Mouse (Mus musculus): Measurements from ENCODE around the gene Trim30c. TPM values are rescaled to one million over a fixed set of nuclear protein-coding genes. Genes with fewer than 3 reads are reported as not detected.
A peak's percentile ranks its signal among the peaks of the same experiment; 100 is the strongest.
"Not testable (repeated sequence)": the region's sequence is repeated elsewhere in the genome, so short reads cannot be mapped to it uniquely, and the experiment has no call there.

Trim30c gene
- polyA plus RNA-seq, 2 experiments = 0.19 to 0.20 TPM

DNA sequence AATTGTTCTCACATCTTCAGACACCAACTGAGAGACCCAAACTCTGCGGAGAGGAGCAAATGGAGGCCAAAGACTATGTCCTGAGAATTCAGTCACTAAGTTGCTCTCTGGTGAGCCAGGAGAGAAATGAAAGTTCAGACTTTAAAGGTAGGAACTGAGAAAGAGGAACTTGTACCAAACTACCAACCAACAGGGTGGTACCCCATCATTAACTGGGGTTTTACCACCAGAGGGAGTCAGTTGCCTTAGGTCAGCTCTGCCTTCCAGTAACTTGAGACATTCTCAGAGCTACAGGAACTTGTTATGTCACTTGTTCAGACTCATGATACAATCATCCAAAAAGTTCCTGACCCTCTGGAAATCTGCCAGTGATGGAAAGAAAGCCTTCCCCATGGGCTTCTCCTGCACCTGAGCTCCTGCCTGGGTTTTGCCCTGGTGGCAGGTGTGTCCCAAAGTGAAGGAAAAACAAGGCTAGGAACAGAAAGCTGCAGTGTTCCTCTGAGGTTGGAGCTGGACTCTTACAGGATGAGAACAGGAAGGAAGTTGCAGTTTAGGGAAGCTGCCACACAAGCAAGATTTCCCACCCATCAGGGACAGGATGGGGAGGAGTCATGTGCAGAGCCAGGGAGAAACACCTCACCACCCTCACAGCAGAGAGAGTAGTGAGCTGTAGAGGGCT lies 30.8 kb downstream of the Trim30c start, which contains the start of gene Trim30b:
Gene Trim30b, minus strand, starts transcription at position 149 of the 679 bp plus-strand sequence.
- no peak within 1 kb of the TSS for H3K9ac ChIP-seq (replicated peaks)
- no peaks in the 10 kb centered on the region for H3K9me3 ChIP-seq (ENCODE audit: control insufficient read depth, low read length)
- no peak for TF ChIP-seq EP300 (IDR thresholded peaks at IDR 0.05; ENCODE audit: low read depth)
- TF ChIP-seq CTCF (IDR thresholded peaks at IDR 0.05; ENCODE audit: low read depth) = peak; percentile 30; the same call in 1 of the 2 replicates
- WGBS (ENCODE audit: insufficient replicate concordance) = 45% methylated on average over 1 of the region's 1 CpGs
- no peak within 1 kb of the TSS for H3K4me2 ChIP-seq (ENCODE audit: low read depth)
- no peaks in the 10 kb centered on the region for H3K27me3 ChIP-seq (ENCODE audit: control insufficient read depth, insufficient read depth, low read length)
- ATAC-seq (ENCODE audit: insufficient read depth) (peak; percentile 47; the same call in 1 of the 2 replicates), DNase-seq (ENCODE audit: low read depth in 3 of 3, low spot score in 3 of 3) (peak in 1 of 3 experiments; percentile 10)
- no peaks in the 10 kb centered on the region for H3K36me3 ChIP-seq (replicated peaks; ENCODE audit: control insufficient read depth, insufficient read depth, low read depth)
- no peaks in the 10 kb centered on the region for H3K4me1 ChIP-seq (replicated peaks; ENCODE audit: control insufficient read depth in 2 of 2, insufficient read depth in 2 of 2, low read length in 1 of 2)
- no peak within 1 kb of the TSS for H3K4me3 ChIP-seq (ENCODE audit: insufficient read depth in 1 of 2, low read depth in 2 of 2, low read length in 2 of 2)
- H3K27ac ChIP-seq = no peak within 1 kb of the TSS

DNA sequence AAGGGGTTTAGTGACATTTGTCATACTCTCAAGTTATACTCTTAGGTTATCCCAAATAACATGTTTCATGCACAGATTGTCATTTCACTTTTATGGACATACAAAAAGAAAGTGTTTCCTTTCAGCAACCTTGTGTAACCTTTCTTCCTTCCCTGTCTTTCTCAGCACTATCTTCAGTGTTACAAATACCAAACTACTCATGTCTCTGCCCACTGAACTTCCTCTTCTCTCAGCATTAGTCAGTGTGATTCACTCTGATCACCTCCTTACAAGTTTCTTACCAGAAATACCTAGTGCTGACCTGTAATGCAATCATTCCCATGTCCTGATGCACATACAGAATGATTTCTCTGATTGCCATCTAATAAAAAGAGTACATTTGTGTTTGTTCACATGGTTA lies 34.3 kb downstream of the Trim30c start:
- H3K27ac ChIP-seq = no peak overlapping the region
- DNase-seq (ENCODE audit: low read depth in 3 of 3, low spot score in 3 of 3) (no peak), ATAC-seq (ENCODE audit: insufficient read depth) (no peak)
- H3K4me1 ChIP-seq (replicated peaks; ENCODE audit: control insufficient read depth in 2 of 2, insufficient read depth in 2 of 2, low read length in 1 of 2) = no peaks in the 10 kb centered on the region
- H3K27me3 ChIP-seq (ENCODE audit: control insufficient read depth, insufficient read depth, low read length) = no peaks in the 10 kb centered on the region
- H3K9me3 ChIP-seq (ENCODE audit: control insufficient read depth, low read length) = no peaks in the 10 kb centered on the region
- no peak overlapping the region for H3K9ac ChIP-seq (replicated peaks)
- TF ChIP-seq EP300 (IDR thresholded peaks at IDR 0.05; ENCODE audit: low read depth) (no peak), CTCF (IDR thresholded peaks at IDR 0.05; ENCODE audit: low read depth) (no peak)
- H3K4me2 ChIP-seq (ENCODE audit: low read depth) = no peak overlapping the region
- H3K36me3 ChIP-seq (replicated peaks; ENCODE audit: control insufficient read depth, insufficient read depth, low read depth) = no peaks in the 10 kb centered on the region
- H3K4me3 ChIP-seq (ENCODE audit: insufficient read depth in 1 of 2, low read depth in 2 of 2, low read length in 2 of 2) = no peak overlapping the region

DNA sequence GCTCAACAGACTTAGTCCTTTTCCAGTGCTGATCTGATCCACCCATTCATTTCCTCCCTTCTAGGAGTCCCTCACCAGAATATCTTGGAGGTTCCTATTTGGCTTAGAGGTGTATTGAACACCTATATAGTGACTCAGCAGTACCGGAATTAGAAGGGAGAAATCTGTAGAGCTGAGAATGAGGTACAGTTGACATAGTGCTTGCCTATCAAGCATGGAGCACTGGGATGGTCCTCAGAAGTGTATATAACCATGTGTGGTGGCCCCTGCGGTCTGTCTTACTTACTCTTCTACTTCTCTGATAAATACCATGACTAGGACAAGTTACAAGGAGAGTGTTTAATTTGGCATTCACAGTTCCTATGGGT lies 47.1 kb downstream of the Trim30c start:
- peak overlapping the region; percentile 74 for H3K4me2 ChIP-seq (ENCODE audit: low read depth)
- no peaks in the 10 kb centered on the region for H3K9me3 ChIP-seq (ENCODE audit: control insufficient read depth, low read length)
- H3K27ac ChIP-seq = peak overlapping the region; percentile 47; the same call in 1 of the 2 replicates
- peak overlapping the region; percentile 62 to 77 for H3K4me3 ChIP-seq (ENCODE audit: insufficient read depth in 1 of 2, low read depth in 2 of 2, low read length in 2 of 2)
- H3K4me1 ChIP-seq (replicated peaks; ENCODE audit: control insufficient read depth in 2 of 2, insufficient read depth in 2 of 2, low read length in 1 of 2) = peaks cover 0 to 9% of the 10 kb centered on the region in 2 experiments; a peak in 2 of 4 replicates
- no peaks in the 10 kb centered on the region for H3K27me3 ChIP-seq (ENCODE audit: control insufficient read depth, insufficient read depth, low read length)
- H3K36me3 ChIP-seq (replicated peaks; ENCODE audit: control insufficient read depth, insufficient read depth, low read depth) = no peaks in the 10 kb centered on the region
- no peak overlapping the region for H3K9ac ChIP-seq (replicated peaks)
- ATAC-seq (ENCODE audit: insufficient read depth) = peak; percentile 44
- 63% methylated on average over 2 of the region's 2 CpGs for WGBS (ENCODE audit: insufficient replicate concordance)
- TF ChIP-seq CTCF (IDR thresholded peaks at IDR 0.05; ENCODE audit: low read depth) = no peak
- TF ChIP-seq EP300 (IDR thresholded peaks at IDR 0.05; ENCODE audit: low read depth) = no peak
- DNase-seq (ENCODE audit: low read depth in 3 of 3, low spot score in 3 of 3) = no peak

GRCm38 (mm10) chr7:104352717-104353599 lies 47.7 kb downstream of the Trim30c start, which contains the start of gene Trim12c:
Gene Trim12c, minus strand, starts transcription at chr7:104353362.
- Histone ChIP-seq H3K36me3 (replicated peaks; ENCODE audit: control insufficient read depth, insufficient read depth, low read depth) (no peaks in the 10 kb centered on the region), H3K27ac (peak within 1 kb of the TSS; percentile 53), H3K9me3 (ENCODE audit: control insufficient read depth, low read length) (no peaks in the 10 kb centered on the region), H3K4me1 (replicated peaks; ENCODE audit: control insufficient read depth in 2 of 2, insufficient read depth in 2 of 2, low read length in 1 of 2) (peaks cover 0 to 9% of the 10 kb centered on the region in 2 experiments; a peak in 2 of 4 replicates), H3K4me2 (ENCODE audit: low read depth) (peak within 1 kb of the TSS; percentile 74), H3K4me3 (ENCODE audit: insufficient read depth in 1 of 2, low read depth in 2 of 2, low read length in 2 of 2) (peak within 1 kb of the TSS; percentile 62 to 77), H3K9ac (replicated peaks) (peak within 1 kb of the TSS; percentile 59), H3K27me3 (ENCODE audit: control insufficient read depth, insufficient read depth, low read length) (no peaks in the 10 kb centered on the region)
- WGBS (ENCODE audit: insufficient replicate concordance) = 2% methylated on average over 14 of the region's 14 CpGs
- ATAC-seq (ENCODE audit: insufficient read depth) (peak; percentile 100), DNase-seq (ENCODE audit: low read depth in 3 of 3, low spot score in 3 of 3) (peak; percentile 68 to 81 (median 78))
- TF ChIP-seq CTCF (IDR thresholded peaks at IDR 0.05; ENCODE audit: low read depth) (no peak), EP300 (IDR thresholded peaks at IDR 0.05; ENCODE audit: low read depth) (peak; percentile 23; the same call in 1 of the 2 replicates)

- H3K4me2 ChIP-seq (ENCODE audit: low read depth); H3K27me3 ChIP-seq (ENCODE audit: control insufficient read depth, insufficient read depth, low read length); H3K9me3 ChIP-seq (ENCODE audit: control insufficient read depth, low read length); ATAC-seq (ENCODE audit: insufficient read depth); H3K4me1 ChIP-seq (replicated peaks; ENCODE audit: control insufficient read depth in 2 of 2, insufficient read depth in 2 of 2, low read length in 1 of 2); H3K9ac ChIP-seq (replicated peaks); DNase-seq (ENCODE audit: low read depth in 3 of 3, low spot score in 3 of 3); H3K4me3 ChIP-seq (ENCODE audit: insufficient read depth in 1 of 2, low read depth in 2 of 2, low read length in 2 of 2); H3K27ac ChIP-seq; H3K36me3 ChIP-seq (replicated peaks; ENCODE audit: control insufficient read depth, insufficient read depth, low read depth): not testable (repeated sequence)
- 62% methylated on average over 4 of the region's 4 CpGs for WGBS (ENCODE audit: insufficient replicate concordance)
These were observed 52.6 kb downstream of the Trim30c start for GRCm38 (mm10) chr7:104348043-104348442.

- WGBS (ENCODE audit: insufficient replicate concordance) = 60% methylated on average over 2 of the region's 4 CpGs
- not testable (repeated sequence) for H3K27me3 ChIP-seq (ENCODE audit: control insufficient read depth, insufficient read depth, low read length); DNase-seq (ENCODE audit: low read depth in 3 of 3, low spot score in 3 of 3); ATAC-seq (ENCODE audit: insufficient read depth); H3K4me2 ChIP-seq (ENCODE audit: low read depth); H3K4me1 ChIP-seq (replicated peaks; ENCODE audit: control insufficient read depth in 2 of 2, insufficient read depth in 2 of 2, low read length in 1 of 2); H3K9me3 ChIP-seq (ENCODE audit: control insufficient read depth, low read length); H3K36me3 ChIP-seq (replicated peaks; ENCODE audit: control insufficient read depth, insufficient read depth, low read depth); H3K9ac ChIP-seq (replicated peaks); H3K27ac ChIP-seq; H3K4me3 ChIP-seq (ENCODE audit: insufficient read depth in 1 of 2, low read depth in 2 of 2, low read length in 2 of 2)
These were observed 59.9 kb downstream of the Trim30c start for GRCm38 (mm10) chr7:104340744-104341143.

GRCm38 (mm10) chr7:104335547-104335946 lies 65.1 kb downstream of the Trim30c start:
- H3K36me3 ChIP-seq (replicated peaks; ENCODE audit: control insufficient read depth, insufficient read depth, low read depth); H3K4me1 ChIP-seq (replicated peaks; ENCODE audit: control insufficient read depth in 2 of 2, insufficient read depth in 2 of 2, low read length in 1 of 2); H3K9ac ChIP-seq (replicated peaks); H3K4me2 ChIP-seq (ENCODE audit: low read depth); H3K27me3 ChIP-seq (ENCODE audit: control insufficient read depth, insufficient read depth, low read length); H3K4me3 ChIP-seq (ENCODE audit: insufficient read depth in 1 of 2, low read depth in 2 of 2, low read length in 2 of 2); H3K27ac ChIP-seq; DNase-seq (ENCODE audit: low read depth in 3 of 3, low spot score in 3 of 3); ATAC-seq (ENCODE audit: insufficient read depth); H3K9me3 ChIP-seq (ENCODE audit: control insufficient read depth, low read length): not testable (repeated sequence)
- 54% methylated on average over 3 of the region's 3 CpGs for WGBS (ENCODE audit: insufficient replicate concordance)

Data from liver, embryonic 14.5 days (tissue).